Mouse (Mus musculus): ENCODE results near the gene Bbx. TPM values are rescaled to one million over a fixed set of nuclear protein-coding genes. Genes with fewer than 3 reads are reported as not detected.

Gene Bbx
- 0.89 TPM in 1 of 2 replicates, not detected in the other for polyA plus RNA-seq (2012; ENCODE audit: insufficient read depth, low replicate concordance)

DNA sequence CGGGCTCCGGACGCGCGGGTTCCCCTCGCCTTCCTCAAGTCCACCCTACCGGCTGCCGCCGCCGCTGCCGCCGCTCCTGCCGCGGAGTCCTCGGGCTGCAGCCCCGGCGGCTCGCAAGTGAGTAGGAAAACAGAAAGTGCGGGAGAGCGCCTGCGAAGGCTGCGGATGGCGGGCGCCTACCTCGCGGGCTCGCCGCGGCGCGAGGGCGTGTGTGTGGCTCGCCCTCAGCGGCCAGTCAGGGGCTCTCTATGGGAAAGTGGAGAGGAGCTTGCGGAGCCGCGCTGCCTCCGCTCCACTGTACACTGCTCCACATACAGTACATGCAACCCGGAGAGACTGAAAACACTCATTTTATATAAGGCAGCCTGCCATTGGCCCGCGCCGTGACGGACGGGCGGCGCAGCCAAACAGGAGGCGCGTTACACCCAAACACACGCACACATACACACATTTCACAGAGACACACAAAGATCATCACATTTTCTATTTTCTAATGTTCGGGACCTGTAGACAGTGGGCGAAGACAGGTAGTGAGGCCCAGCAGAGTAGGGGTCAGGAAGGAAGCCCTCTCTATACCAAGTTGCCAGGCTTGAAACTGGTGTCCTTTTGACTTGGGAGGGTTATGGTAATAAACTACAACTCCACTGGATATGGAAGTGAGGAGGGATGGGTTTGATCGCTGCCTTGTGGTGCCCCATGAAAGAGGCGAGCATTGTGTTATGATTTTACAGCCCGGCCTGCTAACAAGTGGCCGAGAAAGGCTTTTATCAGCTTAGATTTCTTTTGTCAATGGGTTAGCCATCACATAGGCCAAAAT is at the start of gene Bbx:
Gene Bbx, minus strand, starts transcription at position 329 of the 817 bp plus-strand sequence.
- H3K27me3 ChIP-seq (replicated peaks): no peaks in the 10 kb centered on the region
- peak within 1 kb of the TSS; percentile 98 for H3K4me3 ChIP-seq (replicated peaks)
- peaks cover 10% of the 10 kb centered on the region for H3K36me3 ChIP-seq (replicated peaks; ENCODE audit: low read length)
- peaks cover 21% of the 10 kb centered on the region for H3K4me1 ChIP-seq
- TF ChIP-seq GATA1 (IDR thresholded peaks at IDR 0.05; ENCODE audit: borderline replicate concordance, low read length): no peak
- TF ChIP-seq FLI1 (IDR thresholded peaks at IDR 0.05; ENCODE audit: low read length): no peak
- H3K9me3 ChIP-seq: no peaks in the 10 kb centered on the region

GRCm38 (mm10) chr16:50481892-50482291 is 49.7 kb upstream of the Bbx start:
- H3K27me3 ChIP-seq (replicated peaks): peaks cover 2% of the 10 kb centered on the region
- TF ChIP-seq GATA1 (IDR thresholded peaks at IDR 0.05; ENCODE audit: borderline replicate concordance, low read length): no peak
- TF ChIP-seq FLI1 (IDR thresholded peaks at IDR 0.05; ENCODE audit: low read length): no peak
- H3K36me3 ChIP-seq (replicated peaks; ENCODE audit: low read length): no peaks in the 10 kb centered on the region
- peaks cover 12% of the 10 kb centered on the region for H3K4me1 ChIP-seq
- H3K4me3 ChIP-seq (replicated peaks): peak overlapping the region; percentile 84
- H3K9me3 ChIP-seq: no peaks in the 10 kb centered on the region

DNA sequence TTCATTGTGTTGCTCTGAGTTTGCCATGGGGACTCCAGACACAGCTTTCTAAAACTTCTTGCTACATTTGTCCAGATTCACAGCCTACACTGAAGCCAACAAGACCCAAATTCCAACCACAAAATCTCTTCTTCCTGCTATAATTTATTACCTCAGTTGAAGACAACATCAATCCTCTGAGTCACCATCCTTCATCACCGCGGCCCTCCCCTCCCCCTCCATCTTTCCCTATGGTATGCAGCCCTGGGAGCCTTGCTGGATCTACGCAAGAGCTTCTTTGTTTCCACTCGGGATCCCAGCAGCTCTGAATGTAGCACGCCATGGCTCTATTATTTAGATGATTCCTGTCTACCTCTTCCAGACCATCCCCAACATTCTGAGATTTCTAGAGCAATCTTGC is 49.2 kb upstream of the Bbx start:
- H3K36me3 ChIP-seq (replicated peaks; ENCODE audit: low read length): no peaks in the 10 kb centered on the region
- TF ChIP-seq GATA1 (IDR thresholded peaks at IDR 0.05; ENCODE audit: borderline replicate concordance, low read length): no peak
- TF ChIP-seq FLI1 (IDR thresholded peaks at IDR 0.05; ENCODE audit: low read length): no peak
- no peak overlapping the region for H3K4me3 ChIP-seq (replicated peaks)
- peaks cover 2% of the 10 kb centered on the region for H3K27me3 ChIP-seq (replicated peaks)
- peaks cover 12% of the 10 kb centered on the region for H3K4me1 ChIP-seq
- no peaks in the 10 kb centered on the region for H3K9me3 ChIP-seq

GRCm38 (mm10) chr16:50478695-50479094 is 46.5 kb upstream of the Bbx start:
- no peaks in the 10 kb centered on the region for H3K9me3 ChIP-seq
- H3K27me3 ChIP-seq (replicated peaks): peaks cover 2% of the 10 kb centered on the region
- H3K4me3 ChIP-seq (replicated peaks): no peak overlapping the region
- TF ChIP-seq FLI1 (IDR thresholded peaks at IDR 0.05; ENCODE audit: low read length): no peak
- TF ChIP-seq GATA1 (IDR thresholded peaks at IDR 0.05; ENCODE audit: borderline replicate concordance, low read length): no peak
- H3K36me3 ChIP-seq (replicated peaks; ENCODE audit: low read length): no peaks in the 10 kb centered on the region
- H3K4me1 ChIP-seq: peaks cover 12% of the 10 kb centered on the region

GRCm38 (mm10) chr16:50477628-50478027 is 45.4 kb upstream of the Bbx start:
- H3K9me3 ChIP-seq: no peaks in the 10 kb centered on the region
- H3K4me3 ChIP-seq (replicated peaks): no peak overlapping the region
- TF ChIP-seq FLI1 (IDR thresholded peaks at IDR 0.05; ENCODE audit: low read length) (no peak), GATA1 (IDR thresholded peaks at IDR 0.05; ENCODE audit: borderline replicate concordance, low read length) (no peak)
- peaks cover 9% of the 10 kb centered on the region for H3K4me1 ChIP-seq
- H3K27me3 ChIP-seq (replicated peaks): peaks cover 2% of the 10 kb centered on the region
- H3K36me3 ChIP-seq (replicated peaks; ENCODE audit: low read length): no peaks in the 10 kb centered on the region

DNA sequence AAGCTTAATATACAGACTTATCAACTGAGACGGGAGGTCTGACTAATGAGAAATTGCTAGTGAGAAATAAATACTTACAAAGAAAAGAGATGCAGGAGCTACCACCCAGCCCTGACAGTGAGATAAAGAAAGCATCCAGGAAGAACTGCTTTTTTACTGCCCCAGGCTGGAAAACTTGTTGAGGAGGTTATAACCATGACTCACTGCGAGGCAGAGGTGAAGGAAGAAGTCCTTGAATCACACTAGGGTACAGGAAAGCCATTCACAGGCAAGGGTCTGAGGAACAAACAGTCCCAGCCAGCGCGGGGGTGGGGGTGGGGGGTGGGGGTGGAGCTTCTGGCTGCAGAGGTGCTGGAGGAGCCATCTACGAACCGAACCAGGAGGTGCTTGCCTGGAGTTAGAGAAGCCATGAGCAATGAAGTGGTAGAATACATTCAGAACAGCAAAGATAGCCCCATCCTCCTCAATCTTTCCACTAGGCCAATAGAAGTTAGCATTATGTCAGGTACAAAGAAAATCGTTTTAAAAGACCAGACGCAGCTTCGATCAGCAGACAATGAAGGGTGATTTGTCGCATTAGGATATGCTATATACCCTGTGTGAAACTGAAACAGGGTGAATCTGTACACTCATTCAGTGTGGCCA is 30.2 kb upstream of the Bbx start:
- no peaks in the 10 kb centered on the region for H3K9me3 ChIP-seq
- no peaks in the 10 kb centered on the region for H3K36me3 ChIP-seq (replicated peaks; ENCODE audit: low read length)
- no peak overlapping the region for H3K4me3 ChIP-seq (replicated peaks)
- H3K27me3 ChIP-seq (replicated peaks): no peaks in the 10 kb centered on the region
- TF ChIP-seq GATA1 (IDR thresholded peaks at IDR 0.05; ENCODE audit: borderline replicate concordance, low read length) (no peak), FLI1 (IDR thresholded peaks at IDR 0.05; ENCODE audit: low read length) (no peak)
- 0 out of 2 replicates have a peak, but pooled peaks cover 4% of the 10 kb centered on the region for H3K4me1 ChIP-seq

DNA sequence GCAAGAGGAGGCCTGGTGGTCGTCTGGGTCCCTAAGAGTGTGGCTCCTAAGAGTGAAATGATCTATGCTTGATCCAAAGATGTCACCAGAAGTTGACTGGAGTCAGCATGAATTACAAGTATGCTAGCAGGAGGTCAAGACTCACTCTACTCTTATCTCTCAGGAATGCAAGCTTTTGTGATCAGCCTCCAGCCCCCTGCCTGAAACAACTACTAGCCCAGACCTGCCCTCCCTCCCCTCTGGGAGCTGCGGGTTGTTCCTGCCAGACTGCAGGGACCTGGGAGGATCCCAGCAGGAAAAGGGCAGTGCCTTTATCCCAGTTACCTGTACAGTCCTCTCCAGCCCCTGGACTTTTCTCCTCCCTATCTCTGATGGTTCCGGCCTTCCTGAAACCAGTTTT is 27.0 kb upstream of the Bbx start:
- Histone ChIP-seq H3K4me1 (0 out of 2 replicates have a peak, but pooled peaks cover 4% of the 10 kb centered on the region), H3K4me3 (replicated peaks) (no peak overlapping the region), H3K36me3 (replicated peaks; ENCODE audit: low read length) (no peaks in the 10 kb centered on the region), H3K27me3 (replicated peaks) (no peaks in the 10 kb centered on the region), H3K9me3 (no peaks in the 10 kb centered on the region)
- TF ChIP-seq FLI1 (IDR thresholded peaks at IDR 0.05; ENCODE audit: low read length): no peak
- no peak for TF ChIP-seq GATA1 (IDR thresholded peaks at IDR 0.05; ENCODE audit: borderline replicate concordance, low read length)

DNA sequence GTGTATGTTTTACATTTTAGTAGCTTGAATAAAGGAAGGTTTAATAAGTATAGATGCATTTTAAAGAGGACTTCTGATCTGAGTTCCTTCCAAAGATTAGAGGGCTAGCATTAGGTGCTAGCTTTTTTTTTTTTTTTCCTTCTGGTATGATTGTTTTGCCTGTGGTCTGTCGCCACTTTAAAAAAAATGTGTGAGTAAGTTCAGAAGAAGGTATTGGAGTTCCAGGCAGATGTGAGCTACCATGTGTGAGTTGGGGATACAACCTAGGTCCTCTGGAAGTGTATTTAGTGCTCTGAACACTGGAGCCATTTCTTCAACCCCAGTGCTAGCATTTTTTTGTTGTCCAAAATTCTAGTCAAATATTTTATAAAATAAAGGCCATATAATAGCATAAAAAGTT is 23.9 kb upstream of the Bbx start:
- Histone ChIP-seq H3K9me3 (no peaks in the 10 kb centered on the region), H3K27me3 (replicated peaks) (no peaks in the 10 kb centered on the region), H3K4me3 (replicated peaks) (no peak overlapping the region), H3K4me1 (no peaks in the 10 kb centered on the region), H3K36me3 (replicated peaks; ENCODE audit: low read length) (no peaks in the 10 kb centered on the region)
- TF ChIP-seq GATA1 (IDR thresholded peaks at IDR 0.05; ENCODE audit: borderline replicate concordance, low read length) (no peak), FLI1 (IDR thresholded peaks at IDR 0.05; ENCODE audit: low read length) (no peak)

- Histone ChIP-seq H3K27me3 (replicated peaks) (no peaks in the 10 kb centered on the region), H3K4me1 (peaks cover 3% of the 10 kb centered on the region; the same call in 1 of the 2 replicates), H3K4me3 (replicated peaks) (no peak overlapping the region), H3K9me3 (no peaks in the 10 kb centered on the region), H3K36me3 (replicated peaks; ENCODE audit: low read length) (no peaks in the 10 kb centered on the region)
- TF ChIP-seq GATA1 (IDR thresholded peaks at IDR 0.05; ENCODE audit: borderline replicate concordance, low read length) (no peak), FLI1 (IDR thresholded peaks at IDR 0.05; ENCODE audit: low read length) (no peak)
Observed at GRCm38 (mm10) chr16:50449086-50449485, 16.9 kb upstream of the Bbx start.

DNA sequence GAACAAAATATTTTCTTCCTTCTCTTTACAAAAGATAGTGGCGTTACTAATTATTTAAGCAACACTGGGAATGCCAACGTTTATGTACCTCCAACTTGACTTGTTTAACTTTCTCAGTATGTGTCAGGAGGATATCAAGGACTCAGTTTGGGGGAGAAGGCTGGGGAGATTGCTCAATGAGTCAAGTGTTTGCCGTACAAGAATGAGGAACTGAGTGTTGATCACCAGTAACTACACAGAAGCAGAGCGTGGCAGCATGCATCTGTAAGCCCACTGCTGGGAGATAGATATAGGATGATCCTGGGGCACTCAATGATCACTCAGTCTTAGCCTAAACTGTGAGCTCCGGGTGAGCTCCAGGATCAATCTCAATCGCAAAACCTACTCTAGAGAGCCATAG is 12.8 kb upstream of the Bbx start:
- Histone ChIP-seq H3K9me3 (no peaks in the 10 kb centered on the region), H3K4me1 (peaks cover 3% of the 10 kb centered on the region; the same call in 1 of the 2 replicates), H3K36me3 (replicated peaks; ENCODE audit: low read length) (no peaks in the 10 kb centered on the region), H3K4me3 (replicated peaks) (no peak overlapping the region), H3K27me3 (replicated peaks) (no peaks in the 10 kb centered on the region)
- no peak for TF ChIP-seq GATA1 (IDR thresholded peaks at IDR 0.05; ENCODE audit: borderline replicate concordance, low read length)
- TF ChIP-seq FLI1 (IDR thresholded peaks at IDR 0.05; ENCODE audit: low read length): no peak
